32 mouse cellular contexts compared by ENCODE assay signal in the genomic region with DNA sequence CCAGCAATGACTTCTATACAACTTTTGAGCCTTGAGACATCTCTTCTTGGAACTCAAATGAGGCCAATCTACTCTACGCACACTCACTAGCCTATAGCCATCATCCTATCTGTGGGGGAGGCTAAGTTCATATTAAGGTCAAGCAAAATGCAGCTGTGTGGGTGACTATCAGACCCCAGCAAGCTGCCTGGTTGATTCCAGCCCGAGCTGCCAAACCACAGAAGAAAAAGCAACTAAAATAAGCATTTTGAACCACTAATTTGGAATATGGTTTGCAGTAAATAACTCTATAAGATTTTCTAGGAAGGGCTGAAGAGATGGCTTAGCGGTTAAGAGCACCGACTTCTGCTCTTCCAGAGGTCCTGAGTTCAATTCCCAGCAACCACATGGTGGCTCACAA. TPM values are rescaled to one million over a fixed set of nuclear protein-coding genes. Genes with fewer than 3 reads are reported as not detected.
DNase-seq lines count a peak whose midpoint lies in the region; ATAC-seq and TF ChIP-seq lines count a peak whose summit lies in the region.
"Had no signal": no experiment of that assay in that cellular context is flagged by ENCODE, and none has a peak within 500 bp of the region (broad histone marks: within the 10 kb centered on the region; RNA-seq: fewer than 3 reads in every experiment).

No protein-coding gene starts in this region.

- no peaks in the 10 kb centered on the region for H3K36me3 ChIP-seq in G1E (replicated peaks)
- H3K36me3 ChIP-seq in hindbrain, embryonic 16.5 days (ENCODE audit: control insufficient read depth, insufficient read depth, low read length): no peaks in the 10 kb centered on the region
- H3K36me3 ChIP-seq: embryonic facial prominence, embryonic 15.5 days; heart, embryonic 10.5 days; heart, embryonic 13.5 days; intestine, embryonic 15.5 days had no signal

- no peak overlapping the region for H3K27ac ChIP-seq in hindbrain, embryonic 16.5 days (ENCODE audit: low read depth, low read length)
- H3K27ac ChIP-seq: embryonic facial prominence, embryonic 15.5 days; gastrocnemius, adult 2 months; heart, adult 2 months; heart, embryonic 10.5 days; heart, embryonic 13.5 days; hindbrain, embryonic 14.5 days; intestine, embryonic 15.5 days had no signal

- TF ChIP-seq CTCF in G1E (IDR thresholded peaks at IDR 0.05; ENCODE audit: low read depth, low read length): no peak

- peaks cover 72% of the 10 kb centered on the region for H3K4me1 ChIP-seq in G1E (ENCODE audit: insufficient read depth, low read depth, low read length)
- H3K4me1 ChIP-seq in hindbrain, embryonic 16.5 days (ENCODE audit: control insufficient read depth, insufficient read depth, low read depth, low read length): no peaks in the 10 kb centered on the region

- no peak overlapping the region for H3K9ac ChIP-seq in hindbrain, embryonic 16.5 days (ENCODE audit: low read depth, low read length)
- H3K9ac ChIP-seq: embryonic facial prominence, embryonic 15.5 days; forebrain, postnatal 0 days; heart, embryonic 13.5 days; hindbrain, embryonic 14.5 days; intestine, embryonic 15.5 days had no signal

- H3K9me3 ChIP-seq in G1E (replicated peaks): no peaks in the 10 kb centered on the region
- no peaks in the 10 kb centered on the region for H3K9me3 ChIP-seq in hindbrain, embryonic 16.5 days (ENCODE audit: control insufficient read depth, low read length)
- H3K9me3 ChIP-seq: embryonic facial prominence, embryonic 15.5 days; heart, embryonic 10.5 days; heart, embryonic 13.5 days; intestine, embryonic 15.5 days had no signal

- H3K4me3 ChIP-seq in G1E (ENCODE audit: low read depth, low read length): no peak overlapping the region
- H3K4me3 ChIP-seq in hindbrain, embryonic 16.5 days (ENCODE audit: low read length): no peak overlapping the region
- H3K4me3 ChIP-seq: embryonic facial prominence, embryonic 15.5 days; gastrocnemius, adult 2 months; heart, adult 2 months; heart, embryonic 10.5 days; heart, embryonic 13.5 days; intestine, embryonic 15.5 days had no signal

- no peak overlapping the region for H3K4me2 ChIP-seq in hindbrain, embryonic 16.5 days (ENCODE audit: low read length)
- H3K4me2 ChIP-seq: embryonic facial prominence, embryonic 15.5 days; heart, embryonic 13.5 days; hindbrain, embryonic 14.5 days; intestine, embryonic 15.5 days had no signal

- 92% methylated on average over 4 of the region's 4 CpGs for WGBS in hindbrain, embryonic 16.5 days

- DNase-seq in 416B (ENCODE audit: low read depth) (peak; percentile 28), G1E (ENCODE audit: low spot score) (peak; percentile 59), NIH3T3 (ENCODE audit: low read depth) (peak; percentile 34)
- DNase-seq in cerebellum, postnatal 36 days: no peak
- DNase-seq: adrenal gland, postnatal 10 days; adrenal gland, postnatal 36 days; cerebellum, adult 18-20 months; cerebellum, adult 9-10 months; cerebellum, postnatal 14 days; embryo, embryonic 11 days; forebrain, postnatal 0 days; gastrocnemius, adult 2 months; gastrocnemius, postnatal 14 days; heart, adult 2 months; heart, postnatal 14 days; heart, postnatal 4 days; kidney, adult 11 months had no signal

- no peaks in the 10 kb centered on the region for H3K27me3 ChIP-seq in G1E (ENCODE audit: insufficient read depth, low read length)
- no peaks in the 10 kb centered on the region for H3K27me3 ChIP-seq in hindbrain, embryonic 16.5 days (replicated peaks; ENCODE audit: control insufficient read depth, insufficient read depth, low read length)
- H3K27me3 ChIP-seq: embryonic facial prominence, embryonic 15.5 days; heart, embryonic 13.5 days; intestine, embryonic 15.5 days; Patski had no signal

- ATAC-seq in G1E (ENCODE audit: extremely low read depth, insufficient number of reproducible peaks, low FRiP score, poor library complexity, severe bottlenecking): 0 out of 2 replicates have a peak, but pooled peaks have one; percentile 17
- ATAC-seq in megakaryocyte progenitor cell, adult 5-6 weeks (replicated peaks; ENCODE audit: poor library complexity): peak; percentile 78
- no peak for ATAC-seq in hindbrain, embryonic 16.5 days
- no peak for ATAC-seq in granulocyte monocyte progenitor cell, adult 5-6 weeks (replicated peaks; ENCODE audit: poor library complexity, severe bottlenecking)
- ATAC-seq: forebrain, embryonic 14.5 days; forebrain, postnatal 0 days; intestine, embryonic 15.5 days; Patski had no signal

RNA-seq across cellular contexts. Expression of a gene that starts 10.6 kb away (rescaled TPM):
- total RNA-seq in G1E (2014; fragmentation: Nextera tagmentation) (411 and 482 TPM in 2 replicates), G1E (2017) (299 and 319 TPM in 2 replicates)
- 739 and 1,035 TPM in 2 replicates for polyA plus RNA-seq in G1E (2012)
- total RNA-seq in megakaryocyte progenitor cell, adult 5-6 weeks (2015): 110 and 118 TPM in 2 replicates
- total RNA-seq in megakaryocyte progenitor cell, adult 5-6 weeks (2017): 86.6 and 94.4 TPM in 2 replicates
- polyA plus RNA-seq in hindbrain, embryonic 16.5 days (2015; fragmentation: Nextera tagmentation; extraction: Ambion mirVana): 64.2 and 66.1 TPM in 2 replicates
- 64.1 and 73.3 TPM in 2 replicates for total RNA-seq in granulocyte monocyte progenitor cell, adult 5-6 weeks (2014; fragmentation: Nextera tagmentation)
- total RNA-seq in granulocyte monocyte progenitor cell, adult 5-6 weeks (2017): 92.7 and 98.3 TPM in 2 replicates

RNA-seq across cellular contexts. Expression of a gene that starts 11.0 kb away (rescaled TPM):
- total RNA-seq in G1E (2014; fragmentation: Nextera tagmentation) (not detected in 2 replicates), G1E (2017) (0.38 TPM in 1 of 2 replicates, not detected in the other)
- polyA plus RNA-seq in G1E (2012): 0.36 and 0.52 TPM in 2 replicates
- total RNA-seq in megakaryocyte progenitor cell, adult 5-6 weeks (2015): not detected in 2 replicates
- total RNA-seq in megakaryocyte progenitor cell, adult 5-6 weeks (2017): 0.58 TPM in 1 of 2 replicates, not detected in the other
- 0.62 and 1.1 TPM in 2 replicates for polyA plus RNA-seq in hindbrain, embryonic 16.5 days (2015; fragmentation: Nextera tagmentation; extraction: Ambion mirVana)
- not detected in 2 replicates for total RNA-seq in granulocyte monocyte progenitor cell, adult 5-6 weeks (2014; fragmentation: Nextera tagmentation)
- not detected in 2 replicates for total RNA-seq in granulocyte monocyte progenitor cell, adult 5-6 weeks (2017)
- total RNA-seq: forebrain, postnatal 0 days; gastrocnemius, adult 2 months; gastrocnemius, postnatal 14 days; heart, adult 2 months had no signal
- polyA plus RNA-seq: cortical plate, adult 2 months; embryonic facial prominence, embryonic 11.5 days; forebrain, embryonic 11.5 days; frontal cortex, adult 2 months; heart, adult 2 months; heart, embryonic 10.5 days; hindbrain, embryonic 11.5 days had no signal

Comparison
In these comparisons a context has a peak if more than half of its experiments do, and no peak if none do; other contexts are left out.
1. DNase-seq: peak in 416B (single experiment), G1E (single experiment) and NIH3T3 (single experiment); none in cerebellum, postnatal 36 days (0 of 2).
2. ATAC-seq: peak in G1E (single experiment) and megakaryocyte progenitor cell, adult 5-6 weeks (single experiment); none in hindbrain, embryonic 16.5 days (single experiment) and granulocyte monocyte progenitor cell, adult 5-6 weeks (single experiment).